Mouse (Mus musculus): ENCODE data around the gene Col4a3. TPM values are rescaled to one million over a fixed set of nuclear protein-coding genes. Genes with fewer than 3 reads are reported as not detected.

Col4a3 gene
- polyA plus RNA-seq, 1 experiment from 2014 or later: 0.22 TPM

DNA sequence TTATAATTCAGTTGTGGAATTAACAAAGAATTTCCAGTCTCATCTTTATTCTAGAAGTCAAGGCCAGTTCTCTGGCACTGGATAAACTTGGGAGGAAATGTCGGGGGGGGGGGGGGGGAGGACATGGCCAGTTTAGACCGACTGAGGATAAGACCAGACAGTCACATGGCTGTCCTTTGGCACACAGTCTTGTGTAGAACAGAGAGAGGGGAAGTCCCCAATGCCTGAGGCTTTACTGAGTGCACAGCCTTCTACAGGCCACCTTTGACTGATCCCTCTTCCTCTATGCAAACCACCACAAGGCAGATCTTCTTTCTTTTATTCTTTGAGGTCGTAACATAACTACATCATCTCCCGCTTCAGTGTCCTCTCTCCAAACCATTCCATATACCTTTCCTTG lies 49.6 kb downstream of the Col4a3 start:
- H3K9ac ChIP-seq (ENCODE audit: low read depth, low read length): no peak overlapping the region
- no peaks in the 10 kb centered on the region for H3K4me1 ChIP-seq (replicated peaks; ENCODE audit: control insufficient read depth, insufficient read depth, low read length)
- H3K36me3 ChIP-seq (ENCODE audit: control insufficient read depth, insufficient read depth, low read length): no peaks in the 10 kb centered on the region
- H3K27ac ChIP-seq (ENCODE audit: low read depth, low read length): no peak overlapping the region
- ATAC-seq (replicated peaks; ENCODE audit: low FRiP score) (no peak), DNase-seq (ENCODE audit: low spot score) (no peak)
- no peaks in the 10 kb centered on the region for H3K9me3 ChIP-seq (ENCODE audit: control insufficient read depth, low read length)
- 77% methylated on average over 4 of the region's 4 CpGs for WGBS
- H3K4me2 ChIP-seq: no peak overlapping the region
- no peak overlapping the region for H3K4me3 ChIP-seq (ENCODE audit: low read depth, low read length)
- H3K27me3 ChIP-seq (replicated peaks; ENCODE audit: control insufficient read depth, insufficient read depth, low read length): no peaks in the 10 kb centered on the region

- no peaks in the 10 kb centered on the region for H3K9me3 ChIP-seq (ENCODE audit: control insufficient read depth, low read length)
- no peaks in the 10 kb centered on the region for H3K27me3 ChIP-seq (replicated peaks; ENCODE audit: control insufficient read depth, insufficient read depth, low read length)
- H3K9ac ChIP-seq (ENCODE audit: low read depth, low read length): no peak overlapping the region
- no peak overlapping the region for H3K4me3 ChIP-seq (ENCODE audit: low read depth, low read length)
- peak; percentile 99 for ATAC-seq (replicated peaks; ENCODE audit: low FRiP score)
- no peak overlapping the region; the same call in 1 of the 2 replicates for H3K27ac ChIP-seq (ENCODE audit: low read depth, low read length)
- WGBS: 47% methylated on average over 7 of the region's 7 CpGs
- DNase-seq (ENCODE audit: low spot score): peak; percentile 34
- no peaks in the 10 kb centered on the region for H3K4me1 ChIP-seq (replicated peaks; ENCODE audit: control insufficient read depth, insufficient read depth, low read length)
- no peaks in the 10 kb centered on the region for H3K36me3 ChIP-seq (ENCODE audit: control insufficient read depth, insufficient read depth, low read length)
- no peak overlapping the region for H3K4me2 ChIP-seq
Measured at GRCm38 (mm10) chr1:82637414-82637813, 50.7 kb downstream of the Col4a3 start.

GRCm38 (mm10) chr1:82638428-82638827 lies 51.7 kb downstream of the Col4a3 start:
- Histone ChIP-seq H3K4me3 (ENCODE audit: low read depth, low read length) (no peak overlapping the region), H3K27ac (ENCODE audit: low read depth, low read length) (no peak overlapping the region), H3K27me3 (replicated peaks; ENCODE audit: control insufficient read depth, insufficient read depth, low read length) (no peaks in the 10 kb centered on the region), H3K36me3 (ENCODE audit: control insufficient read depth, insufficient read depth, low read length) (no peaks in the 10 kb centered on the region), H3K4me2 (no peak overlapping the region), H3K9ac (ENCODE audit: low read depth, low read length) (no peak overlapping the region), H3K4me1 (replicated peaks; ENCODE audit: control insufficient read depth, insufficient read depth, low read length) (no peaks in the 10 kb centered on the region), H3K9me3 (ENCODE audit: control insufficient read depth, low read length) (no peaks in the 10 kb centered on the region)
- DNase-seq (ENCODE audit: low spot score): no peak
- ATAC-seq (replicated peaks; ENCODE audit: low FRiP score): no peak
- WGBS: 77% methylated on average over 2 of the region's 2 CpGs

DNA sequence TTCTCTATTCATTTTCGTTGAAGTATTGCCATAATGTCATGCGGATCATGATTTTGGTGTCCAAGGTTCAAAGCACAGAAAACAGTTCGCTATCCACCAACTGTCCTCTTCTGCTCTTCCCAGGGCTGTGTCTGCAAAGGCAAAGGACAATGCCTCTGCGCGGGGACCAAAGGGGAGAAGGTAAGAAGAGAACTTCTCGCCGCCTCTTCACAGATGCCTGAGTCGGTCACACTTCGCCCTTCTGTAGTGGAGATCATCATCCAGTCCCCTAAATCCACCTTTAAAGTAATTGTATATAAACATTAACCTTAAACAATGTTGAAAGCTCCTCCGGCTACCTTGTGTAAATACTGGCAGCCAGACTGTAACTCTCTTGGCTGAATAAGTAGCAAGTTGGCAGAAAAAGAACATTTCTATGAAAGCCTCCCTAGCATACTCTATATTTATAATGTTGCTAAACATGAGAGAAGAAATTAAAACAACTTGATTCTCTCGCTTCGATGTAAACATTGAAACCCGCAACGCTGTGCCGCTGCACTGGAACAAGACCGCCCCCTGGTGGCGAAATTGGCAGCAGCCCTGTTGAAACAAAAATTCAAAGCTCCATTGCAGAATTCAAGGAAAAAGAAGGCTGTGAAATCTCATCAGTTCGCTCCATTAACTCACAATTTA lies 54.7 kb downstream of the Col4a3 start:
- 32% methylated on average over 18 of the region's 18 CpGs for WGBS
- H3K4me2 ChIP-seq: peak overlapping the region; percentile 63
- ATAC-seq (replicated peaks; ENCODE audit: low FRiP score) (no peak), DNase-seq (ENCODE audit: low spot score) (peak; percentile 63)
- no peaks in the 10 kb centered on the region for H3K27me3 ChIP-seq (replicated peaks; ENCODE audit: control insufficient read depth, insufficient read depth, low read length)
- no peaks in the 10 kb centered on the region for H3K36me3 ChIP-seq (ENCODE audit: control insufficient read depth, insufficient read depth, low read length)
- H3K9me3 ChIP-seq (ENCODE audit: control insufficient read depth, low read length): no peaks in the 10 kb centered on the region
- no peak overlapping the region for H3K27ac ChIP-seq (ENCODE audit: low read depth, low read length)
- peak overlapping the region; percentile 33 for H3K4me3 ChIP-seq (ENCODE audit: low read depth, low read length)
- H3K4me1 ChIP-seq (replicated peaks; ENCODE audit: control insufficient read depth, insufficient read depth, low read length): no peaks in the 10 kb centered on the region
- no peak overlapping the region for H3K9ac ChIP-seq (ENCODE audit: low read depth, low read length)

DNA sequence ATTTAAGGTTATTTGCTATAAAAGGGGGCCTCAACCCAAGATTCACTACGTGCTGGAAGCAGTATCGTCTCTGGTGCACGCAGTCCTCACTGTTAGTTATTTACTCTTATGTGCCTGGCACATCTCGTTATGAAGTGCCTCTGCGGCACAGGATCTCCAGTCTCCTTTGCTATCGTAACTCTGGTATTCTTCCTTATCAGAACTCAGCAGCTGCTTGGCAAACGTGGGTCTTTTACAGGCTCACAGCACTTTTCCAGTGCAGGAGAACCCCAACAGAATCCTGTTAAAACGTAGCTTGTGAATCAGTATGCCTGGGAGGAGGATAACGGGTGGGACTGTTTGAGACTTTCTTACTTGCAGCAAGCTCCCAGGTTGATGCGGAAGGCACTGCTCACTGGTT lies 61.3 kb downstream of the Col4a3 start:
- Histone ChIP-seq H3K9ac (ENCODE audit: low read depth, low read length) (no peak overlapping the region), H3K27me3 (replicated peaks; ENCODE audit: control insufficient read depth, insufficient read depth, low read length) (no peaks in the 10 kb centered on the region), H3K4me2 (peak overlapping the region; percentile 51), H3K4me3 (ENCODE audit: low read depth, low read length) (no peak overlapping the region), H3K9me3 (ENCODE audit: control insufficient read depth, low read length) (no peaks in the 10 kb centered on the region), H3K36me3 (ENCODE audit: control insufficient read depth, insufficient read depth, low read length) (no peaks in the 10 kb centered on the region), H3K4me1 (replicated peaks; ENCODE audit: control insufficient read depth, insufficient read depth, low read length) (0 out of 2 replicates have a peak, but pooled peaks cover 4% of the 10 kb centered on the region), H3K27ac (ENCODE audit: low read depth, low read length) (no peak overlapping the region; the same call in 1 of the 2 replicates)
- peak; percentile 93 for ATAC-seq (replicated peaks; ENCODE audit: low FRiP score)
- DNase-seq (ENCODE audit: low spot score): peak; percentile 41
- WGBS: 18% methylated on average over 10 of the region's 10 CpGs

- Histone ChIP-seq H3K27ac (ENCODE audit: low read depth, low read length) (no peak overlapping the region), H3K4me3 (ENCODE audit: low read depth, low read length) (no peak overlapping the region), H3K4me2 (no peak overlapping the region), H3K27me3 (replicated peaks; ENCODE audit: control insufficient read depth, insufficient read depth, low read length) (no peaks in the 10 kb centered on the region), H3K36me3 (ENCODE audit: control insufficient read depth, insufficient read depth, low read length) (no peaks in the 10 kb centered on the region), H3K9ac (ENCODE audit: low read depth, low read length) (no peak overlapping the region), H3K4me1 (replicated peaks; ENCODE audit: control insufficient read depth, insufficient read depth, low read length) (0 out of 2 replicates have a peak, but pooled peaks cover 4% of the 10 kb centered on the region), H3K9me3 (ENCODE audit: control insufficient read depth, low read length) (no peaks in the 10 kb centered on the region)
- WGBS: 88% methylated on average over 4 of the region's 4 CpGs
- no peak for ATAC-seq (replicated peaks; ENCODE audit: low FRiP score)
- DNase-seq (ENCODE audit: low spot score): no peak
Measured at GRCm38 (mm10) chr1:82650868-82651267, 64.1 kb downstream of the Col4a3 start.

DNA sequence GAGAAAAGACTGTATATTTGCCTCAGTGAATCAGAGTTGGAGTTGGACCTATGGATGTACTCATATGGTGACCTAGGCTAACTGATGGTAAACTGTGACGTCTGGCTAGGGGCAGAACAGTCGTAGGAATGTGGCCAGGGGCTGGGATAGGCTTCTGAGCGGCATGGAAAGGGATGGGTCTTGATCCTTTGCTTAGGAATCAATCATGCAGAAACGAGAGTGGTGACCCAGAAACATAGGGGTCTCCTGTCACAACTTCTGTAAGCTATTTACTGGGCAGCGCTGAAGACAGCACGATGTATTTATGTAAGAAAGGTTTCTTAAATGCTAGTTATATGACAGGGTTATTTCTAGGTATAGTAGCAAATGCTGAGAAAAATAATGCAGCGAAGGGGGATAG lies 67.3 kb downstream of the Col4a3 start:
- Histone ChIP-seq H3K4me2 (no peak overlapping the region), H3K9ac (ENCODE audit: low read depth, low read length) (no peak overlapping the region), H3K36me3 (ENCODE audit: control insufficient read depth, insufficient read depth, low read length) (no peaks in the 10 kb centered on the region), H3K27me3 (replicated peaks; ENCODE audit: control insufficient read depth, insufficient read depth, low read length) (no peaks in the 10 kb centered on the region), H3K9me3 (ENCODE audit: control insufficient read depth, low read length) (no peaks in the 10 kb centered on the region), H3K27ac (ENCODE audit: low read depth, low read length) (no peak overlapping the region), H3K4me3 (ENCODE audit: low read depth, low read length) (no peak overlapping the region), H3K4me1 (replicated peaks; ENCODE audit: control insufficient read depth, insufficient read depth, low read length) (no peaks in the 10 kb centered on the region)
- ATAC-seq (replicated peaks; ENCODE audit: low FRiP score) (no peak), DNase-seq (ENCODE audit: low spot score) (no peak)
- 75% methylated on average over 7 of the region's 7 CpGs for WGBS

DNA sequence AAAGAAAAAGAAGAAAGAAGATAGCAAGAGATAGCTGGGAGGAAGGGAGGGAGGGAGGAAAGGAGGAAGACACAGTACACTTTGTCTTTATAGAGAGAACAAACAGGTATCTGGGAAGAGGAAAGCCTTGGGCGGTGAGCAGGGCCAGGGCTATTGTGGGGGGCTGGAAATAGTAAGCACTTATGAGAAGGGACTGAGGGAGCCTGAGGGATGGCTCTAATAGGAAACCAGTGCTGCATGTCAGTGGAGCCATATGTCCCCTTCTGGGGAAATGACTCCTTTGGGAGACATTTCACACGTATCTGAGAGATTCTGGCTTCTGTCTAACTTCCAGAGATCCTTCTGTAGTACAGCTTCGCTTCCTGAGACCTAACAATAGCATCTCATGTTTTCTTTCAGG lies 69.7 kb downstream of the Col4a3 start:
- ATAC-seq (replicated peaks; ENCODE audit: low FRiP score) (no peak), DNase-seq (ENCODE audit: low spot score) (no peak)
- Histone ChIP-seq H3K4me1 (replicated peaks; ENCODE audit: control insufficient read depth, insufficient read depth, low read length) (no peaks in the 10 kb centered on the region), H3K4me3 (ENCODE audit: low read depth, low read length) (no peak overlapping the region), H3K27ac (ENCODE audit: low read depth, low read length) (no peak overlapping the region), H3K27me3 (replicated peaks; ENCODE audit: control insufficient read depth, insufficient read depth, low read length) (no peaks in the 10 kb centered on the region), H3K4me2 (no peak overlapping the region), H3K9ac (ENCODE audit: low read depth, low read length) (no peak overlapping the region), H3K9me3 (ENCODE audit: control insufficient read depth, low read length) (no peaks in the 10 kb centered on the region), H3K36me3 (ENCODE audit: control insufficient read depth, insufficient read depth, low read length) (no peaks in the 10 kb centered on the region)
- 65% methylated on average over 3 of the region's 3 CpGs for WGBS

DNA sequence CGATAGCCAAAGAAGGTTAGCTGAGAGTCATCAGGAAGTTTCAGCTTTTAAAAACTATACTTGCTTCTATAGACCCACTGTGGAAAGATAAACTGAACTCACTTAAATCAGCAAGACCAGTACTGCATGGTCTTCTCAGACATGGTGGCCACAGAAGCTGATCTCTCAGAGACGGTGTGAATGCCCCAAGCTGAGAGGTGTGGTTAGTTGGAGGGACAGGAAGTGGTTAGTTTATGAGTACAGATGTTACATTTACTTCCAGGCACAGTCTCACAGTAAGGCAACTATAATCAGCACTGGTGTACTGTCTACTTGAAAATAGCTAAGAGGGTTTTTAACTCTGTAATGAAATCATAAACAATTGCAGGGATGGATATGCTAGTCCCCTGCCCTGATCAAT lies 75.5 kb downstream of the Col4a3 start:
- no peak overlapping the region for H3K4me3 ChIP-seq (ENCODE audit: low read depth, low read length)
- H3K9ac ChIP-seq (ENCODE audit: low read depth, low read length): no peak overlapping the region
- no peaks in the 10 kb centered on the region; the same call in 1 of the 2 replicates for H3K4me1 ChIP-seq (replicated peaks; ENCODE audit: control insufficient read depth, insufficient read depth, low read length)
- no peak overlapping the region for H3K27ac ChIP-seq (ENCODE audit: low read depth, low read length)
- H3K27me3 ChIP-seq (replicated peaks; ENCODE audit: control insufficient read depth, insufficient read depth, low read length): no peaks in the 10 kb centered on the region
- DNase-seq (ENCODE audit: low spot score) (no peak), ATAC-seq (replicated peaks; ENCODE audit: low FRiP score) (no peak)
- WGBS: 55% methylated on average over 2 of the region's 2 CpGs
- H3K4me2 ChIP-seq: no peak overlapping the region
- no peaks in the 10 kb centered on the region for H3K36me3 ChIP-seq (ENCODE audit: control insufficient read depth, insufficient read depth, low read length)
- no peaks in the 10 kb centered on the region for H3K9me3 ChIP-seq (ENCODE audit: control insufficient read depth, low read length)
